Mouse (Mus musculus): ENCODE measurements around the gene Ank3.
A peak's percentile ranks its signal among the peaks of the same experiment; 100 is the strongest.
"Not testable (repeated sequence)": the region's sequence is repeated elsewhere in the genome, so short reads cannot be mapped to it uniquely, and the experiment has no call there.

The Ank3 gene

DNA sequence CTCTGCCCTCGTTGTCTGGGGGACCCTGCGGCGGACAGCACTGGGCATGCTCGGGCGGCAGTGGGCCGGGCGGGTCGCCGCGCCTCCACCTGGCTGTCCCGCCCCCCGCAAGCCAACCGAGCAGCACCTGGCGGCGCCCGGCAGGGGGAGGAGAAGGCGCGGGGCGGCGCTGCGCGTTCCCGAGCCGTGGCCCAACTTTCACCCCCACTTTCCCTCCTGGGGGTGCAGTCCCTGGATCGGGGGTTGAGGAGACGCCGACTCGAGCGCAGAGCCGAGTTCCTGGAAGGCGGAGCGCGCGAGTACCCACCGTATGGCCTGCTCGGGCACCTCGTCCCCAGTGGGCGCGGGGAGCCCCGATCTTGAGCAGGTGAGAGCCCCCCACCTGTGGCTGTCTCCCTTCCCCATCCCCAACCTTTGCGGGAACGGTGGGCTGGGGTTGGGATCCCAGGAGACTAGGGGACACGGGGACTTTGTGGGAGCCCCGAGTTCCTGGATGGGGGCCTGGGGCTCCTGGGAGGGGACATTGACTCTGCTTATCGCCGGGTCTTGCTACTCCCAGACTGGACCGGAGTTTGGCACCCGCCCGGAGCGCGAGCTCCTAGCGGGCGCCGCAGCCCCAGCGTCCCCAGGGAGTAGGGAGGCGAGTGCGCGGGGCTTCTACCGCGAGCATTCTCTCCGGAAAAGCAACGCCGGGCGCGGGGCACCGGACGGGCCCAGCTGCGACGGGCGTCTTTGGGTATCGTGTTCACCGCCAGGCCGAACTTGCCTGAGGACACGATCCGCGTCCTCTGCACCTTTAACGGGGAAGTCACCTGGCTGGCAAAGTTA, at the start of gene Ank3:
Gene Ank3, plus strand, starts transcription at position 11 of the 828 bp plus-strand sequence.
- ATAC-seq (ENCODE audit: insufficient number of reproducible peaks, low FRiP score, low TSS enrichment): no peak

DNA sequence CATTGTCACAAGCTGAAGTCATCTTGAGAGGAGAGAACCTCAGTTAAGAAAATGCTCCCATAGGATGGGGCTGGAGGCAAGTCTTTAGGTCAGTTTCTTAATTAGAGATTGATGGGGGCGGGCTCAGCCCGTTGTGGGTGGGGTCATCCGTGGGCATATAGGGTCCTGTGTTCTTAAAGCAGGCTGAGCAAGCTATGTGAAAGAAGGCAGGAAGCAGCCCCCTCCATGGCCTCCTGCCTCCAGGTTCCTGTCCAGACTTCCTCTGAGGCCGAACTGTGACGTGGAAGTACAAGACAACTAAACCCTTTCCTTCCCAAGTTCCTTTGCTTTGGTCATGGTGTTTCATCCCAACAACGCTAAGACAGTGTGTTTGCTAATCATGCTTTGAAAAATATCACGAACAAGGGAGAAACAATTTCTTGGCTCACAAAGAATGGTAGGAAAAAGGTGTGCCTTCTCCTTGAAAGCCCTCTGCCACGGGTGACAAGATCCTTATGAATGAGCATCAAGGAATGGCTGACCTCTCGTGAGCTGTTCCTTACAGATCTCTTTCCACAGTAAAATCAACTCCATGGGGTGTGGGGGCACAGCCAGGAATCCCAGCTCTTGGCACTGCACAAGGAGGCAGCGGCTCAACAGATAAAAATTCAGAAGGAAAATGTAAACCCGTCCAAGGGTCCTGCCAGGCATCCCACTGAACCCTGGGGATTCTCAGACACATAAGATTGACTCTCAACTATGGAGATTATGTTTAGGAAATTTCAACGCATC, 47.3 kb upstream of the Ank3 start:
- ATAC-seq (ENCODE audit: insufficient number of reproducible peaks, low FRiP score, low TSS enrichment): no peak

DNA sequence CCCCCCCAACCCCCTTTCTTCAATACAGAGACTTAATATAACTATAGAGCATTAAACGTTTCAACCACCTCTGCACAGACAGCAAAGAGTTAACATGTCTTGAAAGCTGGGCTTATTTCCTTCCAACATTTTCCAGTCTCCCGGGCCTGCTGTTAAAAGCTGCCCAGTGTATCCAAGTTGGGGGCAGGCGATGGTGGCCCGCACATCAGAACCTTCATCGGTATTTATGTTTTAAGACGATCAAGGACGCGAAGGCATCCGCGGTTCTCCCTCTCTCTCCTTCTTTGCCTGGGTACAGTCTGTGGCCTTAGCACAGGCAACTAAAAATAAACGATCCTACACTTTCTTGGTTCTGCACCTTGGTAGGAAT, 46.7 kb upstream of the Ank3 start:
- no peak for ATAC-seq (ENCODE audit: insufficient number of reproducible peaks, low FRiP score, low TSS enrichment)

DNA sequence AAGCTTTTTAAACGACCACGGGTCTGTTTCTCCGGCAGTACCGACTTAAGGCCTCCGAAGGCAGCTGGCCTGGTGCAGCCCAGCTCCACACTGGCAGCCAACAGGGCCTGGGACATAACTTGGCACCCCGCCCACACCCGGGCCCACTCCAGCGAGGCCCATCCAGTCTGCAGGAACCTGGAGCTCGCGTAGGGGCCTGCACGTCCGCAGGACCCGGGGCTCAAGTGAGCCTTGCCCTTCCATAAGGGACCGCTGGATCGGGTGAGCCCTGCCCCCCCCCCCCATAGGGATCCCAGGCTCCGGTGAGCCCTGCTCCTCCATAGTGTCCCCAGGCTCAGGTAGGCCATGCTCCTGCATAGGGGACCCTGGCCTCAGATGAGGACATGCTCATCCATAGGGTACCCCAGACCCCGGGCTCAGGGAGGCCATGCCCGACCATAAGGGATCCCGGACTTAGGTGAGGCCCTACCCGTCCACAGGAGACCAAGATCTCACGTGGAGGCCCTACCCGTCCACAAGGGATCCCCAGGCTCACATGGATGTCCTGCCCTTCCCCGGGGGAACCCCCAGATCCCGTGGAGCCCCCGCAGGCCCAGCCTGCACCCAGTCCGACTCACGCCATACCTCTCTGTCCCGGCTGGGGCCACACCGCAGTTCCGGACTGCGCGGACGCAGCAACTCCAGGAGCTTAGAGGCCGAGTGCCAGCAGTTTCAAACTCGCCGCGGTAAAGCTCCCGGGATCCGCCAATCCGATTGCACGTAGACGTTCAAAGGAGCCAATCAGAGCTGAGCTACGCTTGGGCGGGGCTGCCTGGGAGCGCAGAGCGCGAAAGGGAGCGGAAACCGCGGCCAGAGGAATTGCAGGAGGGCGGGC, 46.1 kb upstream of the Ank3 start, which contains the start of gene Cdk1:
Gene Cdk1, minus strand, starts transcription at position 727 of the 874 bp plus-strand sequence.
- ATAC-seq (ENCODE audit: insufficient number of reproducible peaks, low FRiP score, low TSS enrichment): peak; percentile 98

DNA sequence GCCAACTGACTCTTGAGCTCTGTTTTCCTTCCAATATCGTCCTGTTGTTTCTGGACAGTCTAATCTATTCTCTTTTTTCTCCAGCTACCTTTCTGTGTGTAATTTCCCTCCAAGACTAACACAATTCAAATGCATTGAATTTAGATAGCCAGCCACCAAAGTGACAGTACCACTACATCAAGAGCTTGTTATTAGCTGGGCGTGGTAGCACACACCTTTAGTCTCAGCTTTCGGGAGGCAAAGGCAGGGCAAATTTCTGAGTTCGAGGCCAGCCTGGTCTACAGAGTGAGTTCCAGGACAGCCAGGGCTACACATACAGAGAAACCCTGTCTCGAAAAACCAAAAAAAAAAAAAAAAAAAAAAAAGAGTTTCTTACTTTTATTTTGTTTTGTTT, 45.5 kb upstream of the Ank3 start:
- ATAC-seq (ENCODE audit: insufficient number of reproducible peaks, low FRiP score, low TSS enrichment): not testable (repeated sequence)

DNA sequence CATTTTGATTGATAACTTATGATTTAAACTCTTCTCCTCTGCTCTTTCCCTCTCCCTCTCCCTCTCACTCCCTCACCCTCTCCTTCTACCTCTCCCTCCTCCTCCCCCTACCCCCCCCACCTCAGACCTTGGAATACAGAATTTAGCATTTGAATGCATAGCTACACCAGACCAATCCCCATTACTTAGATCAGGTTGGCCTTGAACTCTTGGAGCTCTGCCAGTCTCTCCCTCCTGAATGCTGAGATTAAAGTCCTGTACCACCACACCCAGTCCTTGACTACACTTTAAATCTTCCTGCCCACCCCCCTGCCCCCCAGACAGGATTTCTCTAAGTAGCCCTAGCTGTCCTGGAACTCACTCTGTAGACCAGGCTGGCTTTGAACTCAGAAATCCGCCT, 38.9 kb upstream of the Ank3 start:
- ATAC-seq (ENCODE audit: insufficient number of reproducible peaks, low FRiP score, low TSS enrichment): no peak

DNA sequence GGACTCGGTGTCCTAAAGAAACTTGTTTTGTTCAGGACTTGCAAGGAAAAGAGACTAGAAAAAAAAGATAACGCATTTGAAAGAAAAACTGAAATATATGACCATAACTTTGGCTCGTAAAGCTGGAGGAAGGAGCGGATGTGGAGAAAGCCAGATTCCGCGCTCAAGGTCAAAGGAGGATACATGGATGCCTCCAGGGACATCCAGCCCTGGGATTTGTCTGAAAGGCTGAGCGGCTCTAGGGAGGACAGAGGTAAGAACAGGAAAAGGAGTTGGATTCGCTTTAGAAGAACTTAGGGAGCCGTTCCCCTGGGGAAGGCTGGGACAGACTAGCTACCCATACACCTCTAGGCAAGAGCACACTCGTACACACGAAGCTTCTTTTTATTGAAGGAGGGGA, 32.4 kb upstream of the Ank3 start:
- no peak for ATAC-seq (ENCODE audit: insufficient number of reproducible peaks, low FRiP score, low TSS enrichment)

DNA sequence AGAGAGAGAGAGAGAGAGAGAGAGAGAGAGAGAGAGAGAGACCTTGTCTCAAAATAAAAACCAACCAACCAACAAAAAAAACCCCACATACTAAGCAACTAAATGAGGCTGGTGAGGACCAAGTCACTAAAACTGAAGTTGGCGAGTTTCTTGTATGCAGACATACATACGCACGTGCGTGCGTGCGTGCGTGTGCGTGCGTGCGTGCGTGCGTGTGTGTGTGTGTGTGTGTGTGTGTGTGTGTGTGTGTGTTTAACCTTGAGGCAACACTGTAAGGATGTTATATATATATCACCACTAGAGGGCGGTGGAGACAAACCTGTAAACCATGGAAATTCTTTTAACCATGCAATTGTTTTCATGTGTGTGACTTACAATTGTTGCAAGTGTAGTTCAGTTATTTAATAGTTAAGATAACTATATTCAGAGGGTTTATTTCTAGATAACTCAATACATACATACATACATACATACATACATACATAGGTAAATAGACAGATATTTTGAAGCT, 31.6 kb upstream of the Ank3 start:
- ATAC-seq (ENCODE audit: insufficient number of reproducible peaks, low FRiP score, low TSS enrichment): no peak

DNA sequence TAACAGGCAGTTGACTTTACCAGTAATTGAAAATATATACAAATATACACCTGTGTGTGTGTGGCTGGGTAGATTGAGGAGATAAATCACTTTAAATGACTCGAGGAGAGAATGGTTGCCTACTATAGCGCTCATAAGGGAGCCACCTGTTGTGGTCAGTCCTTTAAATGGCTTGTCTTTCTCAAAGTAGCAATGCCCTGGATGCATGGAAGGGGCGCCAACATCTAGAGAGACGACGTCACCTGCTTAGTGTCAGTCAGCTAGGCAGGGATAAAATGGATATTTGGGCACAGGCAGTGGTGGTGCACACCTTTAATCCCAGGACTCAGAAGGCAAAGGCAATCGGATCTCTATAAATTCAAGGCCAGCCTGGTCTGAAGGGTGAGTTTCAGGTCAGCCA, 29.3 kb upstream of the Ank3 start:
- no peak for ATAC-seq (ENCODE audit: insufficient number of reproducible peaks, low FRiP score, low TSS enrichment)

DNA sequence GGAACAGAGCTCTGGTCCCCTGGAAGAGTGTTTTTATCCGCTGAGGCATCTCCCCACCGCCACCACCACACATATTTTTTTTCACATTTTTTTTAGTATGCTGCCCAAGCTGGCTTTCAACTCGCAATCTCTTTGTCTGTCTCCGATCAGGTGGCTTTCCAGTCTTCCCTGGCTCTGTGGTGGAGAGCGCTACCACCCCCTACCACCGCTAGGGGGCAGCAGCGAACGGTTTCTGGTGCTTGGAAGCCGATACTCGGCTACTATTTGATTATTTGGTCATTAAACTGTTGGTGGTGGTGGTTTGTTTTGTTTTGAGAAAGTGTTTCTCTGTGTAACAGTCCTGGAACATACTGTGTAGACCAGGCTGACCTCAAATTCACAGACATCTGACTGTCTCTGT, 27.1 kb upstream of the Ank3 start:
- peak; percentile 57; the same call in 1 of the 2 replicates for ATAC-seq (ENCODE audit: insufficient number of reproducible peaks, low FRiP score, low TSS enrichment)

DNA sequence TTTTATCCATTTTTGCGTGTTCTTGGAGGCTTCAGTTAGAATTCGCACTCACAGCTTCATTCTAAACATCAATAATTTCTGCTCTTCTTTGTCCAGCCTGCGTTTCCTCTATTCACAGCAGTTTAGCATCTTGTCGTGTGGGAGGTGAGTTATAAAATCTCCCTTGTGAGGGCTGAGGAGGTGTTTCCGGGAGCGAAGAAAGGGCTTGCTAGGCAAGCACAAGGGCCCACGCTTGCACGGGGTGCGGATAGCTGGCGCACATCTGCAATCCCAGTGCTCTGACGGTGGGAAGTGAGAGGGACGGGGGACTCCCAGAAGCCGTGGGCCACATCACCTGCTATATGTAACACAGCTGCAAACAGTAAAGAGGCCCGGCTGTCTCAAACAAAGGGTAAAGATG, 26.5 kb upstream of the Ank3 start:
- no peak for ATAC-seq (ENCODE audit: insufficient number of reproducible peaks, low FRiP score, low TSS enrichment)

DNA sequence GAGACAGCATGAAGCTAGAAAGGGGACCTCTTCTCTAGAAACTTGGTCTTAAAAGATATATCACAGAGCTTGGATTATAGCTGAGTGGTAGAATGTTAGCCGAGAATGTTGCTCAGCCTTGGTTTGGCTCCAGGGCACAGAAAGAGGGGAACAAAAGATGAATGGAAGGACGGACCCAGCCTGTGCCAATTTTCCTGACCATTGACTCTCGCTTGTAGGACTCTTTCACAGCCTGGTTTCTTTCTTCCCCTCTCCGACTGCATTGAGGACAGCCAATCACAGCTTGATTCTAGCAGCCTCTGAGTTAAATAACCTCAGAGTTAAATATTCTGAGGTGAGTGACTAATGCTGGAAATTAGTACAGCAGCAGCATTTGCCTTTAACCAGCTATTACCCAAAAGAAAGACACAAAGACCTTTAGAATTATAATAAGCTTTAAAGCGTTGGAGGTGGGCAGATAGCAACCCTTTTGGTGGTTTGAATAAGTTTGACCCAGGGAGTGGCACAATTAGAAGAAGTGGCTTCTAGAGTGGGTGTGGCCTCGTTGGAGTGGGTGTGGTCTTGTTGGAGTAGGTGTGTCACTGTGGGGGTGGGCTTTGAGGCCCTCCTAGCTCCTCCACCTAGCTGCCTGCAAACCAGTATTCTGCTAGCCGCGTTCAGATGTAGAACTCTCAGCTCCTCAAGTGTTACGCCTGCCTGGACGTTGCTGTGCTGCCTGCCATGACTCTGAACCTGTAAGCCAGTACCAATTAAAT, 24.6 kb upstream of the Ank3 start:
- no peak for ATAC-seq (ENCODE audit: insufficient number of reproducible peaks, low FRiP score, low TSS enrichment)

DNA sequence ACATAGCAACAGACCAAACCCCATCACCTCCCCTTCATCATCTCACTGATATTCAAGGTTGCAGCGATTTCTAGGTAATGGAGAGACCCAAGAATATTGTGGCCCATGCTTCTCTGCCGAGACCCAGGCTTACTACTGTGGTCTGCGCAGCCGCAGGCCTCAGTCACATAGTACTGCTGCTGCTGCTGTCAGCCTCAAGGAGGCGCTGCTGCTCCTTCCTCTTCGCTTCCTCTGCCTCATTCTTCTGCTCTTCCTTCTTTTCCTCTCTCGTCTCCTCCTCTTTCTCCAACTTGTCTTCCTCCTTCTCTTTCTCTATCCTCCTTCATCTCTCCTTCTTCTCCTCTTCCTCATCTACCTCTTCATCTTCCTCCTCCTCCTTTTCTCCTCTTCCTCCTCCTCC, 23.4 kb upstream of the Ank3 start:
- no peak for ATAC-seq (ENCODE audit: insufficient number of reproducible peaks, low FRiP score, low TSS enrichment)

DNA sequence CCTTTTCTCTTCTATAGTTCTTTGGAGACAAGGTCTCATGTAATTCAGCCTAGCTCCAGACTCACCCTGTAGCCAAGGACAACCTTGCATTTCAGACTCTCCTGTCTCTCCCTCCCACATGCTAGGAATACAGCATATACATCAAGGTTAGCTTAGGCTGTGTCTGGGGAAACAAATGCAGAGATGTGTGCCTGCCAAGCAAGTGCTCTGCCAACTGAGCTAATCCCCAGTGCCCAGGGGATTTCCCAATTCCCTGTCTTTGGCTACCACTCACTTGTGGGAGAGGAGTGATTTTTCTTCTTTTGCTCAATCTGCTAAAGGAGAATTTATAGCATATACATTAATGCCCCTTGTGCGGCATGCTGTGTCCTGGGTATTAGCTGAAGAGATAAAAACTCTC, 15.4 kb upstream of the Ank3 start:
- ATAC-seq (ENCODE audit: insufficient number of reproducible peaks, low FRiP score, low TSS enrichment): no peak

DNA sequence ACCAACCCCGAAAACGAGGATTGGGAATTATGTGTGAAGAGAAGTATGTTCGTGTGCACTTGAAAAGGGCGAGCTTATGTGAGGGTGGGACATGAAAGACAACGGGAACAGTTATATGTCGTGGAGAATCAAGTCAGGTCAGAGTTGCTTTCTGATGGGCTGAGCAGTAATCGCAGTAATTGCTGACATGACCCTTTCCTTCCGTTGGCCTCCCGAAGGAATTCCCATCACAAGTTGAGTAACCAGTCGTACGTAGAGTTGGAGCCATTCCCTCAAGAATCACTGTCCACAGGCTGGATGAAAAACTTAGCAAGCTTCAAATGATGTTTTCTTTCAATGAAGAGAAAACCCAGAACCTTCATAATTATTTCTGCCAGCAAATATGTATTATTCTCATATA, 13.9 kb upstream of the Ank3 start:
- ATAC-seq (ENCODE audit: insufficient number of reproducible peaks, low FRiP score, low TSS enrichment): no peak

DNA sequence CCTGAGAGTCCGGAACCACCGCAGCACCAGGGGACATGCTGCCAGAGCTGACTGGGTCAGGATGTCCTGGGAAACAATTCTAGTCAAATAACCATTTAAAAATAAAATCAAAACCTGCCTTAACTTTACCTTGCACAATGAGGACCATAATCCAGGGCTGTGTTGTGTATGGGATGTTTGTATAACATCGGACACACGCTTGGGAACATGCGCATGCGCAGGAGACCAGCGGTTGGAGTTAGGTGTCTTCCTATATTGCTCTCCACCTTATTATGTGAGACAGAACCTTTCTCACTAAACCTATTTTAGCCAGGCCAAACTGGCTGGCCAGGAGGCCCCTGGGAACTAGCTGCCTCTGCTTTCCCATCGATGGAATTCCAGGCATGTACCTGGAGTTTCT, 13.4 kb upstream of the Ank3 start:
- no peak for ATAC-seq (ENCODE audit: insufficient number of reproducible peaks, low FRiP score, low TSS enrichment)

DNA sequence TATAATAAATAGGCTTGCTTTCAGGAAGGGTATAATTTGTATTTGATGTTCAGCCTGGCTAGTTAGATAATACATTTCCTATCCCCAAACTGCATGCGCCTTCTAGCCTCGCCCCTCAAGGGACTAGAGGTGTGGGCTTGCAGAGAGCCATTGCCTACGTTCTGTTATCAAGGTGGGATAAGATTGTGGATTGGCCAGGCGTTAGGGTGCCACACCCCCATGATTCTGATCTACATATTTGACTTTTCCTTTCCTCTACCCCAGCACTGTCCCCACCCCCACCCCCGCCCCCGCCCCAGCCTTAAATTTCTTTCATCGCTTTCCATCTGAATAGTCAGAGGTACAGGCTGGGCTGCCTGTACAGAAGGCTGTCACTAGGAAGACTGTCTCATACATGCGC, 11.8 kb upstream of the Ank3 start:
- no peak for ATAC-seq (ENCODE audit: insufficient number of reproducible peaks, low FRiP score, low TSS enrichment)

DNA sequence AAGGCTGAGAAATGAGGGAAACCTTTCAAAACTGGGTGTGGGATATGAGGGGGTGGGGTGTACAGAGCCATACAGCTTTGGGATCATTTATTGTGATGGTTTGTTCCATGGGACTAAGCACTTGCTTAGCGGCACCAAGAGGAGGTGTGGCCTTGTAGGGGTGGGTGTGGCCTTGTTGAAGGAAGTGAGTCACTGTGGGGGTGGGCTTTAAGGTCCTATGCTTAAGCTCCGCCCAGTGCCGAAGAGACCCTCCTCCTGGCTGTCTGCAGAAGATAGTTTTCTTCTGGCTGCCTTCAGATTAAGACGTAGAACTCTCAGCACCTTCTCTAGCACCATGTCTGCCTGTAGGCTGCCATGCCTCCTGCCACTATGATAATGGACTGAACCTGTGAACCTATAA, 9.1 kb upstream of the Ank3 start:
- no peak for ATAC-seq (ENCODE audit: insufficient number of reproducible peaks, low FRiP score, low TSS enrichment)

DNA sequence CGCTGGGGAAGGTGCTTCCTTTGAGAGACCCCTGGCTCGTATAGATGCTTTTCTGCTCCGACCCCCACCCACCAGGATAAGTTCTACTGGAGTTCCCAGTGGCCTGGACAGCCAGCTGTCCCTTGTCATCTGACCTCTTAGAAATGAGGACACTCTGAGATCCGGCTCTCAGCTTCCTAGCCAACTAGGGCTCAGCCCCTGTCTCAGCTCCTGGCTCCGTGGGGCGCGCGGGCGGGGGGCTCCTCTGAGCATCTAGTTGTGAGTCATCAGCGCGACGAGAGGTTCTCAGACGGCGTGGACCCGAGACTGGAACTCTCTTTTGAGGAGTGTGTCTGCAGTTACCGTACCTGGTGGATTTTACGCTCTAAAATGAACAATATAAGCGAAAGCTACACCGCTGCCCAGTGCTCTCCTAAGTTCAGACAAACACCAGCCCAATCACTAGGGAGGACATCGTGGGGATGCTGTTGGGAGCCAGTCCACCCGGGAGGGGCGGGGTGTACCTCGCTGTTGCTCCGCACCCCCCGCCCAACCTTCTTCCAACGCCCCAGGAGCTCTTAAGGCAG, 293 bp upstream of the Ank3 start:
- 0 out of 2 replicates have a peak, but pooled peaks have one; percentile 39 for ATAC-seq (ENCODE audit: insufficient number of reproducible peaks, low FRiP score, low TSS enrichment)
